Mouse (Mus musculus) neural tube, embryonic 11.5 days (tissue): ENCODE data around the gene Trip12. TPM values are rescaled to one million over a fixed set of nuclear protein-coding genes. Genes with fewer than 3 reads are reported as not detected.
A peak's percentile ranks its signal among the peaks of the same experiment; 100 is the strongest.

Experiments used
- ATAC-seq: fragments of 200-750 bp; cut with Nextera tagmentation; 2 replicates; pipeline ENCODE4 v1.8.0; 2017; ENCODE audit warnings: moderate number of reproducible peaks, mild to moderate bottlenecking, moderate TSS enrichment, moderate library complexity; ENCODE audit not compliant: insufficient read depth, low FRiP score, low TSS enrichment
- DNase-seq: peaks from one replicate; pipeline ENCODE4 v3.0.0-alpha.2; 2015; ENCODE audit warnings: low spot score
- H3K27ac ChIP-seq: fragments of 300-500 bp; sonication (generic); 2 replicates; pipeline ENCODE4 v1.5.1; 2014; ENCODE audit warnings: low read depth, mild to moderate bottlenecking, low read length
- H3K27me3 ChIP-seq: fragments of 300-500 bp; sonication (generic); 2 replicates; pipeline ENCODE4 v1.6.1; 2014; ENCODE audit warnings: mild to moderate bottlenecking, low read length, mixed read lengths; ENCODE audit not compliant: control insufficient read depth, insufficient read depth
- H3K36me3 ChIP-seq: fragments of 300-500 bp; sonication (generic); 2 replicates; pipeline ENCODE4 v1.6.1; 2014; ENCODE audit warnings: mild to moderate bottlenecking, low read length, moderate library complexity, mixed read lengths; ENCODE audit not compliant: control insufficient read depth, insufficient read depth
- H3K4me1 ChIP-seq: fragments of 300-500 bp; sonication (generic); 2 replicates; pipeline ENCODE4 v1.6.1; 2014; ENCODE audit warnings: low read length, mixed read lengths; ENCODE audit not compliant: control insufficient read depth, insufficient read depth
- H3K4me2 ChIP-seq: fragments of 300-500 bp; sonication (generic); 2 replicates; pipeline ENCODE4 v1.6.1; 2014; ENCODE audit warnings: low read depth, mild to moderate bottlenecking, moderate library complexity
- H3K4me3 ChIP-seq: fragments of 300-500 bp; sonication (generic); 2 replicates; pipeline ENCODE4 v1.5.1; 2014; ENCODE audit warnings: low read depth, low read length
- H3K9ac ChIP-seq: fragments of 300-500 bp; sonication (generic); 2 replicates; pipeline ENCODE4 v1.6.1; 2014; ENCODE audit warnings: mild to moderate bottlenecking, low read length
- H3K9me3 ChIP-seq: fragments of 300-500 bp; sonication (generic); 2 replicates; pipeline ENCODE4 v1.6.1; 2016; ENCODE audit warnings: low read length; ENCODE audit not compliant: control insufficient read depth
- WGBS: fragments of 180-500 bp; shearing (Covaris S2); extraction: QIAGEN DNeasy Blood & Tissue Kit; methylation state at CpG from one replicate; pipeline ENCODE4 v1.1.7; 2014; 5-methylcytosine and 5-hydroxymethylcytosine counted together
- microRNA-seq: library from miRNA; unstranded; fragments of <30 nt; microRNA quantifications from one replicate; pipeline ENCODE4, GENCODE M21; 2016
- polyA plus RNA-seq: library from polyadenylated mRNA; unstranded; fragments of >200 nt; fragmentation: Nextera tagmentation; extraction: Ambion mirVana; gene quantifications from 2 replicates; pipeline ENCODE4 v1.2.1, GENCODE M21; 2014

Gene Trip12
- polyA plus RNA-seq, 1 experiment from 2014 or later: 97.6 TPM

DNA sequence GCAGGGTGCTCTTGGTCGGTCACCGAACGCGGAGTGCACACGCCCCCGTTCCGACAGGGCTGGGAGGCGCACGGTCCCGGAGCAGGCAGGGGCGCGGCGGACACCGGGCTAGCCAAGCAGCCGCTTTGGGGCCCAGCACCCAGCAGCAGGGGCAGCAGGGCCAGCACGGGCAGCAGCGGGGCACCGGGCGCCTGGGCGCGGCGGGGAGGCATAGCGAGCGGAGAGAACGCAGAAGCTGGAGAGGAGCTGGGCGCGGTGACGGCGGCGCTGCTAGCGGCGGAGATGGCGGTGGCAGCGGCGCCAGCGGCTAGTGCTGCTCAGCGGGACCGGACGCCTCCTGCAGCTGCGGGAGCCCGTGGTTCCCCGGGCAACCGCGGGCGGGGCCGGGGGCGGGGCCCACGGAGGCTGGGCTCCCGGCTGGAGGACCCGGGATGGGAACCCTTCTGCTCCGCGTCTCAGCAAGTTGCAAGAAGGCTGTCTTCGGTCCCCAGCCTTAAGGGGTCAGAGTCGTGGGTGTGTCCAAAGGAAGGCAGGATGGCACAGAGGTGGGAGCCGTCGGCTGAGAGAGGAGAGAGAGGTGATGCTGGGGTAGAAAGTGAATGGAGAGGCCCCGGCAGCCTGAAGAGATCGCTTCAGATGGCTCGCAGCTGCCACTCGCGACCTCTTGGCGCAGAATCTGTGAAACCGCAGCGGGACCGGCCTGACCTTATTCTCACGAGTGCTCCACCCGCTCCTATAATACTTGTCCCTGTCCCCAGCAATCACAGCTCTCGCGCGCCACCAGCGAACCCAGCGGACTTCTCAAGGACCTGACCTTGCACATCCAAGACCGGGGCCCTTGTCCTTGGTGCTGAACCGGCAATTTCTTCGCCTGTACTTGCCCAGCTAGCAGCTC, 144.6 kb downstream of the Trip12 start, which contains the start of gene Dner:
TSS of gene Dner (minus strand) at position 705 of the 895 bp plus-strand sequence.
- ATAC-seq: peak; percentile 90
- Histone ChIP-seq H3K36me3 (no peaks in the 10 kb centered on the region), H3K9ac (peak within 1 kb of the TSS; percentile 68), H3K9me3 (no peaks in the 10 kb centered on the region), H3K27ac (peak within 1 kb of the TSS; percentile 68), H3K4me1 (peaks cover 5% of the 10 kb centered on the region; the same call in 1 of the 2 replicates), H3K4me3 (peak within 1 kb of the TSS; percentile 70), H3K27me3 (0 out of 2 replicates have a peak, but pooled peaks cover 2% of the 10 kb centered on the region), H3K4me2 (peak within 1 kb of the TSS; percentile 88)
- peak; percentile 86 for DNase-seq
- WGBS: under 1% methylated on average over 65 of the region's 75 CpGs

DNA sequence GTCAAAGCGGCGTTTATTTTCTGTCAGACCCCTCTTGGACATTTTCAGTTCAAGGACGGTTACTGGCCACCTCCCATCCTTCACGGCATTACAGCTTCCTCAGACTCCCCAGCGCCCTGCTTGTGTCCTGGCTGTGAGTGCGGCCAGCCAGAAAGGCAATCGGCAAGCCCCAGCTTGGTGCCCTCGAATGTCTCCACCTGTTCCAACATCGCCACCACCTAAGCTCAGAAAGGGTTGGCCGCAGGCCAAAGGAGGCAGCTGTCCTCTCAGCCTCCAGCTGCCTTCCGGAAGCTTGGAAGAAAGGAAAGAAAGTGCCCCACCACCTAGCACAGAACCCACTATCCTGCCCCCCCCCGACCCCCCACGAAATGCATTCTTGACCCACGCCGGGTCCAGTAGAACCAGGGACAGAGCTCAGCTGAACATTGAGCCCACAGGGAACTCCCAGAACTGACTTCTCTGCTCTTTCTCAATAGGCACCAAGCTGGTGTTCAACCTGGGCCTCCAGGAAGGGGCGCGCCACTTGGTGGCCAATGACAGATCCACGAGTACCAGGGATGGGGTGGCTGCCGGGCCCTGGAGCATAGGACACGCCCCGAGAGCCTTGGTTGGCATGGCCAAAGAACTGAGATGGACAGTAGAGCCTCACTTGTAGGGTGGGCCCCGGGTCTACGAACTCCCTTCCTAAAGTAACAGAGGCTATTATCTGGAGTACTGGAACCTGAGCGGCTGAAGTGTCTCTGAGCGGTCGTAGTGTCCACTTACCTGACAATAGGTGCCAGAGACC, 145.4 kb downstream of the Trip12 start:
- H3K27me3 ChIP-seq: 0 out of 2 replicates have a peak, but pooled peaks cover 2% of the 10 kb centered on the region
- peaks cover 5% of the 10 kb centered on the region; the same call in 1 of the 2 replicates for H3K4me1 ChIP-seq
- peak overlapping the region; percentile 68 for H3K27ac ChIP-seq
- H3K36me3 ChIP-seq: no peaks in the 10 kb centered on the region
- H3K9ac ChIP-seq: peak overlapping the region; percentile 68
- peak; percentile 61 for ATAC-seq
- H3K4me3 ChIP-seq: peak overlapping the region; percentile 70
- no peaks in the 10 kb centered on the region for H3K9me3 ChIP-seq
- WGBS: 11% methylated on average over 26 of the region's 26 CpGs
- peak overlapping the region; percentile 88 for H3K4me2 ChIP-seq
- DNase-seq: peak; percentile 57

DNA sequence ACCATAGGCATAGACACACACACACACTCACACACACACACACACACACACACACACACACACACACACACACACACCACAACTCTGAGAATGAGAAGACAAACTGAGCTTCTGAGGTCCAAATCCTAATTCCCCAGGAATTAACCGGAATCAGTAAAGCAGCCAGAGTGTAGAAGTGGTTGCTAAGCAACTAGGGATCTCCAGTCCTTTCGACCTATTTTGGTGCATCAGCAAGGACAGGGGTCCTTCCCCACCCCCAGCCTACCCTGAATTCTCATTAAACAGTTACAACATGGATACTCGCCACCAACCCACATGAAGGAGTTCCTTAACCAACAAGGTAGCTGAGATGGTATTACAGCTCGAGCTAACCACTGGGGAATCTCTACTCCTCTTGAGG, 162.4 kb downstream of the Trip12 start:
- Histone ChIP-seq H3K9ac (no peak overlapping the region), H3K4me3 (no peak overlapping the region), H3K4me2 (no peak overlapping the region), H3K36me3 (no peaks in the 10 kb centered on the region), H3K9me3 (no peaks in the 10 kb centered on the region), H3K27ac (no peak overlapping the region), H3K27me3 (no peaks in the 10 kb centered on the region), H3K4me1 (no peaks in the 10 kb centered on the region)
- DNase-seq (no peak), ATAC-seq (no peak)
- WGBS: 72% methylated on average over 4 of the region's 4 CpGs

Small RNA genes within 50 kb of the gene (microRNA-seq; reads per million reads assigned to microRNA genes)
- 4.4 reads per million, percentile 11 among the genes with 10 or more reads in this experiment for gene Mir5126

Other genes starting within 250 kb of the Trip12 start
- gene Dner, start 144.3 kb downstream of the Trip12 start, polyA plus RNA-seq: 43.5 and 44.7 TPM in 2 replicates
- 6.7 and 9.6 TPM in 2 replicates for gene Fbxo36, start 675 bp downstream of the Trip12 start, polyA plus RNA-seq
- gene Slc16a14, start 94.6 kb upstream of the Trip12 start, polyA plus RNA-seq: 1.2 and 2.4 TPM in 2 replicates